Mouse (Mus musculus) bone marrow macrophage, adult 2 months (primary cell): ENCODE data around the gene Gm45261.

Experiments used
- CTCF ChIP-seq: IDR thresholded peaks from 2 replicates; pipeline ENCODE4 v1.5.1; 2012; ENCODE audit warnings: low read depth, mild to moderate bottlenecking, low read length, moderate library complexity
- POLR2A ChIP-seq: IDR thresholded peaks from 2 replicates; pipeline ENCODE4 v1.6.1; 2012; ENCODE audit warnings: mild to moderate bottlenecking, low read depth, low read length, borderline replicate concordance

- TF ChIP-seq POLR2A (no peak), CTCF (no peak)
Measured at GRCm38 (mm10) chr1:80483419-80483818, 22.2 kb upstream of the Gm45261 start.
